Comparison of ENCODE assay signal across 17 mouse cellular contexts in genomic region chr14:122483024-122483385, GRCm38 (mm10). TPM values are rescaled to one million over a fixed set of nuclear protein-coding genes. Genes with fewer than 3 reads are reported as not detected.
DNase-seq lines count a peak whose midpoint lies in the region; ATAC-seq and TF ChIP-seq lines count a peak whose summit lies in the region.
"Had no signal": no experiment of that assay in that cellular context is flagged by ENCODE, and none has a peak within 500 bp of the region (broad histone marks: within the 10 kb centered on the region; RNA-seq: fewer than 3 reads in every experiment).

No protein-coding gene starts in this region.

- peaks cover 19% of the 10 kb centered on the region for H3K4me1 ChIP-seq in forebrain, embryonic 16.5 days (replicated peaks; ENCODE audit: control insufficient read depth, insufficient read depth, low read length)
- peaks cover 42% of the 10 kb centered on the region for H3K4me1 ChIP-seq in limb, embryonic 13.5 days
- H3K4me1 ChIP-seq in neural tube, embryonic 15.5 days = 0 out of 2 replicates have a peak, but pooled peaks cover 8% of the 10 kb centered on the region
- no peaks in the 10 kb centered on the region for H3K4me1 ChIP-seq in thymus, adult 2 months (replicated peaks; ENCODE audit: control insufficient read depth, insufficient read depth, low read length)

- H3K4me2 ChIP-seq in forebrain, embryonic 16.5 days (ENCODE audit: low read length) = peak overlapping the region; percentile 41
- H3K4me2 ChIP-seq in limb, embryonic 13.5 days (replicated peaks) = peak overlapping the region; percentile 49
- peak overlapping the region; percentile 42 for H3K4me2 ChIP-seq in neural tube, embryonic 15.5 days

- no peak for TF ChIP-seq POLR2A in thymus, adult 2 months (IDR thresholded peaks at IDR 0.05; ENCODE audit: control insufficient read depth, extremely low read depth, insufficient read depth, low read length, poor library complexity)

- peak overlapping the region; percentile 57 for H3K4me3 ChIP-seq in layer of hippocampus, adult 2 months
- H3K4me3 ChIP-seq in forebrain, embryonic 16.5 days (replicated peaks; ENCODE audit: low read length) = peak overlapping the region; percentile 12
- H3K4me3 ChIP-seq in limb, embryonic 13.5 days = 0 out of 2 replicates have a peak overlapping the region, but pooled peaks have one; percentile 19
- peak overlapping the region; percentile 19; the same call in 1 of the 2 replicates for H3K4me3 ChIP-seq in neural tube, embryonic 15.5 days (replicated peaks)
- no peak overlapping the region for H3K4me3 ChIP-seq in thymus, adult 2 months (ENCODE audit: control insufficient read depth, insufficient read depth, low read length)
- H3K4me3 ChIP-seq: erythroblast, embryonic 14.5 days had no signal

- H3K9ac ChIP-seq in forebrain, embryonic 16.5 days (replicated peaks; ENCODE audit: low read depth, low read length) = peak overlapping the region; percentile 45
- H3K9ac ChIP-seq in limb, embryonic 13.5 days = 0 out of 2 replicates have a peak overlapping the region, but pooled peaks have one; percentile 43
- no peak overlapping the region for H3K9ac ChIP-seq in neural tube, embryonic 15.5 days (replicated peaks)
- H3K9ac ChIP-seq: liver, embryonic 14.5 days had no signal

- TF ChIP-seq CTCF in layer of hippocampus, adult 2 months (conservative IDR thresholded peaks at IDR 0.05) = no peak
- no peak for TF ChIP-seq CTCF in thymus, adult 2 months (IDR thresholded peaks at IDR 0.05; ENCODE audit: borderline replicate concordance, control insufficient read depth, extremely low read depth, insufficient read depth, low read length, poor library complexity)

- no peaks in the 10 kb centered on the region for H3K36me3 ChIP-seq in forebrain, embryonic 16.5 days (ENCODE audit: control insufficient read depth, insufficient read depth)
- no peaks in the 10 kb centered on the region for H3K36me3 ChIP-seq in limb, embryonic 13.5 days
- H3K36me3 ChIP-seq in neural tube, embryonic 15.5 days = no peaks in the 10 kb centered on the region
- no peaks in the 10 kb centered on the region for H3K36me3 ChIP-seq in thymus, adult 2 months (ENCODE audit: control insufficient read depth, insufficient read depth, low read length)

- WGBS in forebrain, embryonic 16.5 days = 14% methylated on average over 5 of the region's 5 CpGs
- WGBS in limb, embryonic 13.5 days = 3% methylated on average over 5 of the region's 5 CpGs
- WGBS in neural tube, embryonic 15.5 days = 8% methylated on average over 5 of the region's 5 CpGs
- WGBS in thymus, adult 2 months = 12% methylated on average over 5 of the region's 5 CpGs

- ATAC-seq in forebrain, embryonic 16.5 days = no peak
- ATAC-seq in limb, embryonic 13.5 days (ENCODE audit: low FRiP score, low read depth) = no peak
- ATAC-seq in neural tube, embryonic 15.5 days (ENCODE audit: low FRiP score) = no peak

- H3K9me3 ChIP-seq in forebrain, embryonic 16.5 days (ENCODE audit: control insufficient read depth, low read length) = no peaks in the 10 kb centered on the region
- H3K9me3 ChIP-seq in limb, embryonic 13.5 days = no peaks in the 10 kb centered on the region
- no peaks in the 10 kb centered on the region for H3K9me3 ChIP-seq in neural tube, embryonic 15.5 days (replicated peaks)

- DNase-seq in layer of hippocampus, adult 2 months (ENCODE audit: low spot score in 2 of 2) = no peak
- no peak for DNase-seq in layer of hippocampus, postnatal 14 days (ENCODE audit: low spot score in 2 of 2)
- DNase-seq in retina, postnatal 1 day = no peak
- DNase-seq in lung, postnatal 4 days = no peak
- no peak for DNase-seq in thymus, adult 2 months
- DNase-seq: adrenal gland, adult 2 months; kidney, adult 8-10 months had no signal

- H3K27me3 ChIP-seq in forebrain, embryonic 16.5 days (replicated peaks; ENCODE audit: control insufficient read depth, insufficient read depth, low read length) = peaks cover 47% of the 10 kb centered on the region
- H3K27me3 ChIP-seq in limb, embryonic 13.5 days = peaks cover 76% of the 10 kb centered on the region
- H3K27me3 ChIP-seq in neural tube, embryonic 15.5 days (replicated peaks) = peaks cover 78% of the 10 kb centered on the region
- H3K27me3 ChIP-seq in thymus, adult 2 months (ENCODE audit: control insufficient read depth, insufficient read depth, low read length) = peaks cover 37% of the 10 kb centered on the region

- peak overlapping the region; percentile 70 for H3K27ac ChIP-seq in layer of hippocampus, adult 2 months
- peak overlapping the region; percentile 67 for H3K27ac ChIP-seq in forebrain, embryonic 16.5 days (ENCODE audit: low read length)
- no peak overlapping the region for H3K27ac ChIP-seq in limb, embryonic 13.5 days
- peak overlapping the region; percentile 60; the same call in 1 of the 2 replicates for H3K27ac ChIP-seq in neural tube, embryonic 15.5 days (replicated peaks)
- H3K27ac ChIP-seq in thymus, adult 2 months (ENCODE audit: control insufficient read depth, insufficient read depth, low read length) = no peak overlapping the region
- H3K27ac ChIP-seq: liver, embryonic 14.5 days had no signal

RNA-seq across cellular contexts. Expression of gene Gm10837, which starts 7.4 kb away (rescaled TPM):
- not detected for total RNA-seq in layer of hippocampus, adult 2 months (2021)
- total RNA-seq in layer of hippocampus, postnatal 14 days (2021) = under 1 TPM in 1 of 2 experiments, not detected in 1; 0.24 TPM
- polyA plus RNA-seq in forebrain, embryonic 16.5 days (2015; fragmentation: Nextera tagmentation; extraction: Ambion mirVana) = 0.16 and 0.41 TPM in 2 replicates
- not detected in 2 replicates for polyA plus RNA-seq in limb, embryonic 13.5 days (2015; fragmentation: Nextera tagmentation; extraction: Ambion mirVana)
- 0.23 and 0.27 TPM in 2 replicates for polyA plus RNA-seq in neural tube, embryonic 15.5 days (2015; fragmentation: Nextera tagmentation; extraction: Ambion mirVana)
- not detected in 2 replicates for polyA plus RNA-seq in thymus, adult 2 months (2012; rRNA removed)
- total RNA-seq: adrenal gland, adult 2 months; layer of hippocampus, postnatal 10 days had no signal
- polyA plus RNA-seq: adrenal gland, adult 2 months; C2C12; erythroblast, embryonic 14.5 days; gonadal fat pad, adult 2 months; heart, postnatal 0 days; liver, embryonic 14.5 days; testis, adult 2 months had no signal

RNA-seq across cellular contexts. Expression of gene Zic2, which starts 7.8 kb away (rescaled TPM):
- 10 to 100 TPM; 17.7 to 21.9 TPM for total RNA-seq in layer of hippocampus, adult 2 months (2021)
- 10 to 100 TPM; 22.1 to 26.7 TPM for total RNA-seq in layer of hippocampus, postnatal 14 days (2021)
- 4.4 and 5.6 TPM in 2 replicates for polyA plus RNA-seq in forebrain, embryonic 16.5 days (2015; fragmentation: Nextera tagmentation; extraction: Ambion mirVana)
- 2.8 and 3.2 TPM in 2 replicates for polyA plus RNA-seq in limb, embryonic 13.5 days (2015; fragmentation: Nextera tagmentation; extraction: Ambion mirVana)
- polyA plus RNA-seq in neural tube, embryonic 15.5 days (2015; fragmentation: Nextera tagmentation; extraction: Ambion mirVana) = 5.1 and 6.8 TPM in 2 replicates
- polyA plus RNA-seq in thymus, adult 2 months (2012; rRNA removed) = not detected in 2 replicates
- total RNA-seq: adrenal gland, adult 2 months had no signal
- polyA plus RNA-seq: erythroblast, embryonic 14.5 days; heart, postnatal 0 days had no signal

RNA-seq across cellular contexts. Expression of gene Zic5, which starts 17.5 kb away (rescaled TPM):
- 1 to 10 TPM; 3.9 to 4.4 TPM for total RNA-seq in layer of hippocampus, adult 2 months (2021)
- total RNA-seq in layer of hippocampus, postnatal 14 days (2021) = 1 to 10 TPM; 5.2 to 6.2 TPM
- 5.5 and 8.7 TPM in 2 replicates for polyA plus RNA-seq in forebrain, embryonic 16.5 days (2015; fragmentation: Nextera tagmentation; extraction: Ambion mirVana)
- 2.3 and 2.6 TPM in 2 replicates for polyA plus RNA-seq in limb, embryonic 13.5 days (2015; fragmentation: Nextera tagmentation; extraction: Ambion mirVana)
- 3.9 and 6.2 TPM in 2 replicates for polyA plus RNA-seq in neural tube, embryonic 15.5 days (2015; fragmentation: Nextera tagmentation; extraction: Ambion mirVana)
- polyA plus RNA-seq in thymus, adult 2 months (2012; rRNA removed) = not detected in 2 replicates
- total RNA-seq: adrenal gland, adult 2 months had no signal
- polyA plus RNA-seq: gonadal fat pad, adult 2 months; heart, postnatal 0 days; liver, embryonic 14.5 days had no signal

RNA-seq across cellular contexts. Expression of gene Gm5089, which starts 32.1 kb away (rescaled TPM):
- under 1 TPM; 0.17 to 0.36 TPM for total RNA-seq in layer of hippocampus, adult 2 months (2021)
- under 1 TPM in 1 of 2 experiments, not detected in 1; 0.21 TPM for total RNA-seq in layer of hippocampus, postnatal 14 days (2021)
- polyA plus RNA-seq in forebrain, embryonic 16.5 days (2015; fragmentation: Nextera tagmentation; extraction: Ambion mirVana) = 0.40 and 0.47 TPM in 2 replicates
- polyA plus RNA-seq in limb, embryonic 13.5 days (2015; fragmentation: Nextera tagmentation; extraction: Ambion mirVana) = 0.18 and 0.37 TPM in 2 replicates
- 0.14 and 0.60 TPM in 2 replicates for polyA plus RNA-seq in neural tube, embryonic 15.5 days (2015; fragmentation: Nextera tagmentation; extraction: Ambion mirVana)
- polyA plus RNA-seq in thymus, adult 2 months (2012; rRNA removed) = not detected in 2 replicates
- total RNA-seq: adrenal gland, adult 2 months had no signal
- polyA plus RNA-seq: adrenal gland, adult 2 months; C2C12; erythroblast, embryonic 14.5 days; gonadal fat pad, adult 2 months; heart, postnatal 0 days; liver, embryonic 14.5 days; testis, adult 2 months had no signal

RNA-seq across cellular contexts. Expression of gene Pcca, which starts 51.1 kb away (rescaled TPM):
- 10 to 100 TPM; 41.2 to 44.3 TPM for total RNA-seq in layer of hippocampus, adult 2 months (2021)
- 10 to 100 TPM; 38.1 to 43.4 TPM for total RNA-seq in layer of hippocampus, postnatal 14 days (2021)
- polyA plus RNA-seq in forebrain, embryonic 16.5 days (2015; fragmentation: Nextera tagmentation; extraction: Ambion mirVana) = 22.8 and 25.3 TPM in 2 replicates
- polyA plus RNA-seq in limb, embryonic 13.5 days (2015; fragmentation: Nextera tagmentation; extraction: Ambion mirVana) = 26.9 and 28.3 TPM in 2 replicates
- 27.5 and 28.1 TPM in 2 replicates for polyA plus RNA-seq in neural tube, embryonic 15.5 days (2015; fragmentation: Nextera tagmentation; extraction: Ambion mirVana)
- polyA plus RNA-seq in thymus, adult 2 months (2012; rRNA removed) = 7.2 and 7.9 TPM in 2 replicates

Comparison
In these comparisons a context has a peak if more than half of its experiments do, and no peak if none do; other contexts are left out.
1. H3K27ac ChIP-seq: peak in layer of hippocampus, adult 2 months (single experiment), forebrain, embryonic 16.5 days (single experiment) and neural tube, embryonic 15.5 days (single experiment); none in limb, embryonic 13.5 days (single experiment) and thymus, adult 2 months (single experiment).
2. Peak in every context shown above with its lines, with median percentiles within 50 percentile points of each other: H3K4me2 ChIP-seq.